Mouse (Mus musculus): Measurements from ENCODE around the gene Gpr132. TPM values are rescaled to one million over a fixed set of nuclear protein-coding genes. Genes with fewer than 3 reads are reported as not detected.
"Not testable (repeated sequence)": the region's sequence is repeated elsewhere in the genome, so short reads cannot be mapped to it uniquely, and the experiment has no call there.

Gene Gpr132
- polyA plus RNA-seq, 1 experiment from 2014 or later: not detected

GRCm38 (mm10) chr12:112822676-112823075 lies 45.4 kb downstream of the Gpr132 start:
- WGBS: 87% methylated on average over 2 of the region's 2 CpGs
- no peaks in the 10 kb centered on the region for H3K9me3 ChIP-seq
- no peak for ATAC-seq (replicated peaks)
- H3K27me3 ChIP-seq: no peaks in the 10 kb centered on the region
- no peak overlapping the region for H3K4me3 ChIP-seq
- no peak overlapping the region for H3K4me2 ChIP-seq (replicated peaks)
- no peak overlapping the region for H3K9ac ChIP-seq (replicated peaks)
- peaks cover 53% of the 10 kb centered on the region for H3K36me3 ChIP-seq
- peaks cover 33% of the 10 kb centered on the region for H3K4me1 ChIP-seq
- H3K27ac ChIP-seq (replicated peaks): no peak overlapping the region

DNA sequence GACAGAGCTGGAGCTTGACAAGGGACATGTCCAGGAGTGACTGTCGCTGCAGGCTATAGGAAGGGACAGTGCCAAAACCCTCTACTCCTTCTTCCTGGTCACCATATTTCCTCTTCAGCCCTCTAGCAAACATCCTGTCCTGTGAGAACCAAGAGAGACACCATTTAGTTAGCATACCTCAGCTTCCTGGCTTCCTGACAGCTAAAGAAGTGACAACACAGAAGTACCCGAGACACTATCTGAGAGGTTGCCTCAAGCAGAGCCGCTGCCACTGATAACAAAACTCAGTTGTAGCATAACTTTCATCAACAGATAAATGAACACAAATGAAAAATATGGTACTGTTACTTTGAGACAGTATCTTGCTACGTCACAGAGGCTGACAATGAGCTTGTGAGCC lies 46.1 kb downstream of the Gpr132 start:
- Histone ChIP-seq H3K27ac (replicated peaks) (no peak overlapping the region), H3K9me3 (no peaks in the 10 kb centered on the region), H3K4me2 (replicated peaks) (no peak overlapping the region), H3K36me3 (peaks cover 51% of the 10 kb centered on the region), H3K4me1 (peaks cover 26% of the 10 kb centered on the region), H3K4me3 (no peak overlapping the region), H3K9ac (replicated peaks) (no peak overlapping the region), H3K27me3 (no peaks in the 10 kb centered on the region)
- WGBS: 86% methylated on average over 4 of the region's 4 CpGs
- no peak for ATAC-seq (replicated peaks)

GRCm38 (mm10) chr12:112821216-112821615 lies 46.8 kb downstream of the Gpr132 start:
- H3K4me2 ChIP-seq (replicated peaks): no peak overlapping the region
- WGBS: 55% methylated on average over 1 of the region's 1 CpGs
- peaks cover 49% of the 10 kb centered on the region for H3K36me3 ChIP-seq
- peaks cover 18% of the 10 kb centered on the region for H3K4me1 ChIP-seq
- no peaks in the 10 kb centered on the region for H3K27me3 ChIP-seq
- H3K4me3 ChIP-seq: no peak overlapping the region
- H3K27ac ChIP-seq (replicated peaks): no peak overlapping the region
- no peak overlapping the region for H3K9ac ChIP-seq (replicated peaks)
- H3K9me3 ChIP-seq: no peaks in the 10 kb centered on the region
- ATAC-seq (replicated peaks): no peak

- Histone ChIP-seq H3K27ac (replicated peaks) (no peak overlapping the region), H3K9ac (replicated peaks) (no peak overlapping the region), H3K27me3 (no peaks in the 10 kb centered on the region), H3K4me2 (replicated peaks) (no peak overlapping the region), H3K36me3 (peaks cover 49% of the 10 kb centered on the region), H3K4me3 (no peak overlapping the region), H3K4me1 (peaks cover 11% of the 10 kb centered on the region; the same call in 1 of the 2 replicates), H3K9me3 (no peaks in the 10 kb centered on the region)
- ATAC-seq (replicated peaks): no peak
- 78% methylated on average over 12 of the region's 12 CpGs for WGBS
Observed at GRCm38 (mm10) chr12:112820401-112820999, 47.5 kb downstream of the Gpr132 start.

DNA sequence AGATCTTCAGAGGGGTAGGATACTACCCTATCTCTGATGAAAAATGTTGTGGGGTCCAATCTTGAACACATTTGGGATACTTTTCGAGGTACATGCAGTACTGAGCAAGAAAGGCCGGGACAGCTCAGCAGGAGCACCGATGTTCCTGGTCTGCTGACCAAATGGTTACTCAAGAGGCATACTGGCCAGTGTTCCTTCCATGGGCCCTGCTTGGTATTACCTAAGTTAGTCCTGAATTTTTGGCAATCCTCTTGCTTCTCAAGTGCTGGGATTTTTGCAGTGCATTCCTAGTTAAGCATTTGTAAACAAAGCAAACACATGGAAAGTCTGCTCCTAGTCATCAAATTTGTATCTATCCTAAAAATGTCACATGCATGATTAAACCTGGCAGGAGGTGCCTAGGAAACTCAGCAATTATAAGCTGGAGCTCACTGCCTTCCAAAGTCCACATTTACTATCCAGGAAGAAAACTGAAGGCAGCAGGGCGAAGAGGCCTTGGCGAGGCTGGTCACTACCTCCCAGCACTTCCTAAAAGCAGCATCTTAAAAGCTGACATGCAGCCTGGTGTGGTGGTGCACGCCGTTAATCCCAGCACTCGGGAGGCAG lies 48.9 kb downstream of the Gpr132 start:
- ATAC-seq (replicated peaks): no peak
- no peak overlapping the region for H3K4me2 ChIP-seq (replicated peaks)
- H3K4me3 ChIP-seq: no peak overlapping the region
- no peaks in the 10 kb centered on the region for H3K9me3 ChIP-seq
- H3K36me3 ChIP-seq: peaks cover 47% of the 10 kb centered on the region
- peaks cover 8% of the 10 kb centered on the region; the same call in 1 of the 2 replicates for H3K4me1 ChIP-seq
- WGBS: 94% methylated on average over 8 of the region's 8 CpGs
- H3K9ac ChIP-seq (replicated peaks): no peak overlapping the region
- no peaks in the 10 kb centered on the region for H3K27me3 ChIP-seq
- H3K27ac ChIP-seq (replicated peaks): no peak overlapping the region

GRCm38 (mm10) chr12:112816866-112817265 lies 51.2 kb downstream of the Gpr132 start:
- not testable (repeated sequence) for H3K9me3 ChIP-seq; H3K27me3 ChIP-seq; H3K9ac ChIP-seq (replicated peaks); H3K27ac ChIP-seq (replicated peaks); H3K4me2 ChIP-seq (replicated peaks); H3K4me1 ChIP-seq; H3K4me3 ChIP-seq; ATAC-seq (replicated peaks)
- H3K36me3 ChIP-seq: peaks cover 44% of the 10 kb centered on the region
- 87% methylated on average over 7 of the region's 7 CpGs for WGBS

DNA sequence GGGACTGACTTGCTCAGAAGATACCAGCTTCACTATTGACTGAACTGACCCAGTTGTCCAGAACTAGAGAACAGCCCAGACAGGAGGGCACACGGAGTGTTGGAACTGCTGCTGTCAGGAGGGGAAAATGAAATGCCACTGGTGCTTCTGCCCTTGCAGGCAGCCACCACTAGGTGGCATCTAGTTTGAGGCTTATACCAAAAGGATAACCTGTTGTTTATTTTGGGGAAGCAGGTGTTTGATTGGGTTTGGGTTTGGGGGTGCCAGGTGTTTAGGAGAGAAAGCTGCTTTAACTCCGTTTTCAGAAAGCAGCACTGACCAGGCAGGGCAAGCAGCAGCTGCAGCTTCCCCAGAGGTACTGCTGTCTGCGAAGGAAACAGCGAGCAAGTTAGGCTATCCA lies 51.7 kb downstream of the Gpr132 start:
- ATAC-seq (replicated peaks): no peak
- no peak overlapping the region for H3K27ac ChIP-seq (replicated peaks)
- H3K4me1 ChIP-seq: no peaks in the 10 kb centered on the region
- peaks cover 38% of the 10 kb centered on the region for H3K36me3 ChIP-seq
- WGBS: 50% methylated on average over 4 of the region's 4 CpGs
- H3K9ac ChIP-seq (replicated peaks): no peak overlapping the region
- no peaks in the 10 kb centered on the region for H3K9me3 ChIP-seq
- no peak overlapping the region for H3K4me3 ChIP-seq
- H3K27me3 ChIP-seq: no peaks in the 10 kb centered on the region
- H3K4me2 ChIP-seq (replicated peaks): no peak overlapping the region

DNA sequence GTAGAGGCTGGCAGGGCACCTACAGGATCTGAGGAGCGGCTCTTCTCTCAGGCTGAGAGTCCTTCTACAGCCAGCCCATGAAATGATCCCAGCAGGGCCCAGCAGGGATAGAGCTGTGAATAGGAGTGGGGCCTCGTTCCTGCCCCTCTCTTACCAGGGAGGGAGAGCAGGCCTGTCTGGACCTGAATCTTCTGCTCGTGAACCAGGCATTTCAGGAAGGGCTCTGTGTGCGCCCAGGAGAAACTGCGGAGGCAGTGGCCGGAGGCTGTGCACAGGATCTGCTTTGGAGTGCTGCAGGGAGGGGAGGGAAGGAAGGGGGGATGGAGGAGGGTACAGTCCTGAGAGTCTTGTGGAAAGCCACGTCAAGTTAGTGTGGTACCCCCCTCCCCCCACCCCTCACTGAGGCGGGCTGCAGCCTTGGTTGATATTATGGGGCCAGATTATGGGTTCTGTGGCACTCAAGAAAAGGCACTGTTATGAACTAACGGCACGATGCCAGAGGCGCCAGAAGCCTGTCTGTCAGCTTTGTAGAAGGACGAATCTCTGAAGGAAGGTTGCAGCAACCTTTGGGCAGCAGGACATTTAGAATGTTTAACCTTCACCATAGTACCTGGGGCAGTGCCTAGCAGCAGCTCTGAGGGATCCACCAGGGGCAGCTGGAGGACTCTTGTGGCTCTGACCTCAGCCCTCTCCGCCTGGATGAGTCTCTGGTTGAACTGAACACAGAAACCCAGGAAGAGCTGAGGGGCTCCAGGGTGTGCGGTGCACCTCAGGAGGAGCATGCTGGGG lies 53.2 kb downstream of the Gpr132 start:
- 82% methylated on average over 14 of the region's 14 CpGs for WGBS
- Histone ChIP-seq H3K27ac (replicated peaks) (no peak overlapping the region), H3K36me3 (peaks cover 25% of the 10 kb centered on the region), H3K4me1 (no peaks in the 10 kb centered on the region; the same call in 1 of the 2 replicates), H3K9ac (replicated peaks) (no peak overlapping the region), H3K27me3 (no peaks in the 10 kb centered on the region), H3K9me3 (no peaks in the 10 kb centered on the region), H3K4me3 (no peak overlapping the region), H3K4me2 (replicated peaks) (no peak overlapping the region)
- ATAC-seq (replicated peaks): 0 out of 2 replicates have a peak, but pooled peaks have one; percentile 17

DNA sequence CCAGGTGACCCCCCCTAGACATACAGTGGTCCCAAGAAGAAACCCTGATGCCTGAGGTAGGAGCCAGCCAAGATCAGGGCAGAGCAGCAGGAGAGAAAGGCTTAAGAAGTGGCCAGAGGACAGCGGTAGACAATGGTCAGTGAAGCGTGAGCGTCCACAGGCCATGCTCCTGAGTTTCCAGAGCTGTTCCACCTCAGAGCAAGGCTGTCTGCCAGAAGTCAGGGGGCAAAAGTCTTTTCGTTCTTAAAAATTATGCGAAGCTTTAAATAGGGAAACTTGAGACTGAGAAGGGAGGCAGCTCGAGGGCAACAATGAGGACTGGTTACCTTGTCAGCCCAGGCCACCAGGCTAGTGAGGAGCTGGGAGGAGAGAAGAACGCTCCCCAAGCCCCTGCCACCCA lies 54.7 kb downstream of the Gpr132 start:
- H3K9me3 ChIP-seq: no peaks in the 10 kb centered on the region
- no peak overlapping the region for H3K9ac ChIP-seq (replicated peaks)
- H3K4me2 ChIP-seq (replicated peaks): no peak overlapping the region
- no peaks in the 10 kb centered on the region for H3K27me3 ChIP-seq
- ATAC-seq (replicated peaks): no peak
- WGBS: 93% methylated on average over 7 of the region's 7 CpGs
- H3K27ac ChIP-seq (replicated peaks): no peak overlapping the region
- H3K4me3 ChIP-seq: no peak overlapping the region
- H3K4me1 ChIP-seq: peaks cover 9% of the 10 kb centered on the region
- peaks cover 10% of the 10 kb centered on the region for H3K36me3 ChIP-seq

DNA sequence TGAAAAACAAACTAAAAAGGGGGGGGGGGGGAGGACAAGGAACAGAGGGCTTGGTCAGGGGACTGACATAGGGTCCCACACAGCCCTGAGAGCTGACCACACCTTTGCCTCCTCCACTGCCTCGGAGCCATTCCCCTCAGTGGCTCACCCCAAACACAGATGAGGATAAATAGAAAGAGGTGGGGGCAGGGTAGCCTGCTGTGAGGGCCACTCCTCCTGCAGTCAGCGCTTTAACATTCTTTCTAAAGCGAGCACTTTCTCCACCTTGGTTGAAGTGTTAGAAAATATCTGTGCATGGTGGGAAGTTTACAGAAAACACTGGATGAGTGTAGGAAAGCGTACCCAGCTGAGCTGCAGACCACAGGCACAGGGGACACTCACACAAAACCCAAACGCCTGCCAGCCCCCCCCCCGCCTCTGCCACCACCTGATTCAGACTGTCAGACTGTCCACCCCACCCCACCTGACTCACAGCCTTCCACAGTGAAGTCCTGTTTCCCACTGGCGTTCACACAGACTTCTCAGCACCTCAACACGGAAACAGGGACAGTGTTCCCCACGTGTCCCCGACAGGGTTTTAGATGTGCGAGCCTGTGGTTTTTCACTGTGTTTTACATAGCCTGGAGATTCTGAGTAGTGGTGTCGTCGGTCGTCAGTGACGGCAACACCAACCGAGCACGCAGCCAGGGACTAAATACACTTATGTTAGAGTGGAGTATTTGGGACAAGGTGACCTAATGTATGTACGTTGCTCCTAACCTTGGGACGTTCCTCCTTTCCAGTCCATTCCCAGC lies 57.7 kb downstream of the Gpr132 start:
- Histone ChIP-seq H3K27ac (replicated peaks) (no peak overlapping the region), H3K4me1 (peaks cover 13% of the 10 kb centered on the region), H3K36me3 (peaks cover 2% of the 10 kb centered on the region; the same call in 1 of the 2 replicates), H3K27me3 (no peaks in the 10 kb centered on the region), H3K9me3 (no peaks in the 10 kb centered on the region), H3K4me3 (no peak overlapping the region), H3K4me2 (replicated peaks) (peak overlapping the region; percentile 85), H3K9ac (replicated peaks) (no peak overlapping the region)
- no peak for ATAC-seq (replicated peaks)
- 63% methylated on average over 19 of the region's 19 CpGs for WGBS

GRCm38 (mm10) chr12:112809641-112810040 lies 58.4 kb downstream of the Gpr132 start:
- Histone ChIP-seq H3K36me3 (peaks cover 2% of the 10 kb centered on the region; the same call in 1 of the 2 replicates), H3K4me2 (replicated peaks) (peak overlapping the region; percentile 85), H3K4me1 (peaks cover 13% of the 10 kb centered on the region), H3K4me3 (peak overlapping the region; percentile 52), H3K27me3 (no peaks in the 10 kb centered on the region), H3K27ac (replicated peaks) (no peak overlapping the region), H3K9ac (replicated peaks) (peak overlapping the region; percentile 56), H3K9me3 (no peaks in the 10 kb centered on the region)
- WGBS: 21% methylated on average over 8 of the region's 8 CpGs
- no peak for ATAC-seq (replicated peaks)
